Mouse (Mus musculus) layer of hippocampus, postnatal 25 days (tissue): ENCODE measurements around the gene Zfp53. TPM values are rescaled to one million over a fixed set of nuclear protein-coding genes. Genes with fewer than 3 reads are reported as not detected.
A peak's percentile ranks its signal among the peaks of the same experiment; 100 is the strongest.
"Not testable (repeated sequence)": the region's sequence is repeated elsewhere in the genome, so short reads cannot be mapped to it uniquely, and the experiment has no call there.

Experiments used
- DNase-seq, 2 experiments: peaks; one replicate each; pipeline ENCODE4 v3.0.0; 2022; ENCODE audit warnings: mixed read lengths in 2 of 2, low spot score in 1 of 2; ENCODE audit errors: extremely low spot score in 1 of 2
- total RNA-seq, 2 experiments: library from RNA; stranded (reverse); gene quantifications; 2 replicates each; pipeline ENCODE4 v1.2.3; 2021

Zfp53 gene
- total RNA-seq, result 1 to 10 TPM; 4.2 TPM

GRCm38 (mm10) chr17:21488760-21489499 lies at the start of gene Zfp53:
Gene Zfp53 (plus strand): TSS chr17:21488998.
- peak; percentile 58 to 59 for DNase-seq

GRCm38 (mm10) chr17:21449669-21450068 lies 39.1 kb upstream of the Zfp53 start:
- DNase-seq, result peak; percentile 31 to 55

GRCm38 (mm10) chr17:21450138-21450704 lies 38.6 kb upstream of the Zfp53 start, which contains the start of gene Zfp51:
Gene Zfp51 (plus strand): TSS chr17:21450374.
- peak; percentile 66 to 67 for DNase-seq

- DNase-seq, result no peak
These were observed 25.2 kb upstream of the Zfp53 start for GRCm38 (mm10) chr17:21463550-21463949.

GRCm38 (mm10) chr17:21472032-21472652 lies 16.7 kb upstream of the Zfp53 start:
- no peak for DNase-seq

- no peak for DNase-seq
These were observed 16.0 kb upstream of the Zfp53 start for GRCm38 (mm10) chr17:21472653-21473307.

- DNase-seq, result no peak
These were observed 15.2 kb upstream of the Zfp53 start for GRCm38 (mm10) chr17:21473362-21474190.

- DNase-seq, result not testable (repeated sequence)
These were observed 14.1 kb upstream of the Zfp53 start for GRCm38 (mm10) chr17:21474729-21475128.

GRCm38 (mm10) chr17:21475290-21475689 lies 13.5 kb upstream of the Zfp53 start:
- DNase-seq, result not testable (repeated sequence)

- not testable (repeated sequence) for DNase-seq
These were observed 12.4 kb upstream of the Zfp53 start for GRCm38 (mm10) chr17:21476351-21476750.

GRCm38 (mm10) chr17:21478103-21478777 lies 10.6 kb upstream of the Zfp53 start:
- DNase-seq, result not testable (repeated sequence)

GRCm38 (mm10) chr17:21489500-21490001 lies 753 bp downstream of the Zfp53 start:
- no peak for DNase-seq

- no peak for DNase-seq
These were observed 12.6 kb downstream of the Zfp53 start for GRCm38 (mm10) chr17:21501365-21501764.

GRCm38 (mm10) chr17:21504524-21504923 lies 15.7 kb downstream of the Zfp53 start:
- no peak for DNase-seq

- no peak for DNase-seq
These were observed 17.5 kb downstream of the Zfp53 start for GRCm38 (mm10) chr17:21506258-21506657.

GRCm38 (mm10) chr17:21509756-21510155 lies 21.0 kb downstream of the Zfp53 start:
- no peak for DNase-seq

GRCm38 (mm10) chr17:21515403-21516105 lies 26.8 kb downstream of the Zfp53 start:
- peak in 1 of 2 experiments; percentile 52 for DNase-seq

GRCm38 (mm10) chr17:21516201-21517129 lies 27.7 kb downstream of the Zfp53 start:
- peak; percentile 54 to 56 for DNase-seq
